Mouse (Mus musculus): ENCODE measurements at regions not wholly inside any gene's neighbourhood (a gene's known extent, or its start where the extent isn't known, plus 50 kb on each side); places are given as distances from the start of the nearest gene placed in this dataset.

GRCm38 (mm10) chr5:119944371-119944770, 111.9 kb downstream of the Tbx5 start:
- Histone ChIP-seq H3K4me1 (ENCODE audit: control insufficient read depth, insufficient read depth, low read length) (no peaks in the 10 kb centered on the region), H3K36me3 (ENCODE audit: control insufficient read depth, insufficient read depth, low read length) (no peaks in the 10 kb centered on the region), H3K27ac (ENCODE audit: insufficient read depth, low read depth, low read length) (no peak overlapping the region), H3K4me3 (ENCODE audit: insufficient read depth, low read depth, low read length) (no peak overlapping the region), H3K27me3 (replicated peaks; ENCODE audit: control insufficient read depth, insufficient read depth, low read length) (no peaks in the 10 kb centered on the region)
- no peak for DNase-seq
- TF ChIP-seq POLR2A (IDR thresholded peaks at IDR 0.05; ENCODE audit: low read depth, low read length), result no peak
- no peak for TF ChIP-seq CTCF (conservative IDR thresholded peaks at IDR 0.05; ENCODE audit: insufficient read depth, insufficient read length, low read depth, low read length)
- WGBS, result 53% methylated on average over 10 of the region's 10 CpGs

DNA sequence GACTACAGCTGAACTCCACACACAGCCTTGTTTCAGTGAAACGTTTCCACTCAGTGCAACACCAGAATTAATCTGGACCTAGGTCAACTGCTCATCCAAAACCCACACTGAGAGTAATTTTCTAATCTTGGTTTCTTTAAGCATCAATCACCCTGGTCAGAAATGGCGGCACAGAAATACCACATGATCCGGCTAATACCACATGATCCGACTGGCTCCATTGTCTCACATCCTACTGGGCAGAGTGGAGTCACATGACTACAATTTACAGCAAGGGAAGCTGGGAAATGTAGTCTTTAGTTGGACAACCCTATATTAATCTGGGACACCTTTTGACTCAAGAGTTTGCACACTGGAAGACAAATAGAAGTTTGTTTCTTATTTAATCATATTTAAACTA, 115.9 kb downstream of the Tbx5 start:
- WGBS, result 77% methylated on average over 4 of the region's 4 CpGs
- Histone ChIP-seq H3K4me3 (ENCODE audit: insufficient read depth, low read depth, low read length) (no peak overlapping the region), H3K36me3 (ENCODE audit: control insufficient read depth, insufficient read depth, low read length) (no peaks in the 10 kb centered on the region), H3K27me3 (replicated peaks; ENCODE audit: control insufficient read depth, insufficient read depth, low read length) (no peaks in the 10 kb centered on the region), H3K4me1 (ENCODE audit: control insufficient read depth, insufficient read depth, low read length) (no peaks in the 10 kb centered on the region), H3K27ac (ENCODE audit: insufficient read depth, low read depth, low read length) (no peak overlapping the region)
- no peak for TF ChIP-seq POLR2A (IDR thresholded peaks at IDR 0.05; ENCODE audit: low read depth, low read length)
- TF ChIP-seq CTCF (conservative IDR thresholded peaks at IDR 0.05; ENCODE audit: insufficient read depth, insufficient read length, low read depth, low read length), result no peak
- DNase-seq, result no peak

DNA sequence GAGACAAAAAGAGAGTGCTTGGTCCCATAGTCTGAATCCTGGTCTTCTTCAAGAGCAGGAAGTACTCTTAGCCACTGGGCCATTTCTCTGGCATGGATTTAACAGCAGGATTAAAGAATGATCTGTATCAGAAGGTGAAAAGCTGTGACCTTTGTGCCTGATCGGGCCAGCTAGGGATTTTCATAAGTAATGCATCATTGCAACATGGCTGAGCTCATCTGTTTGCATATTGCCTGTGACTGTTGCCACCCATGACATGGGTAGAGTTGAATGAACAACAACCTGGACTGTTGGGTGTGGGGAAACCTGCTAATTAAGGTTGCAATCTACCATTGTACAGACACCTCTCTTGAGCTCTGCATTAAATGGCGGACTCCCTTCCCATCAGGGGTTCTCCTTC, 119.6 kb downstream of the Tbx5 start:
- H3K4me1 ChIP-seq (ENCODE audit: control insufficient read depth, insufficient read depth, low read length), result no peaks in the 10 kb centered on the region
- WGBS, result 88% methylated on average over 2 of the region's 2 CpGs
- DNase-seq, result no peak
- H3K27ac ChIP-seq (ENCODE audit: insufficient read depth, low read depth, low read length), result no peak overlapping the region
- H3K4me3 ChIP-seq (ENCODE audit: insufficient read depth, low read depth, low read length), result no peak overlapping the region
- no peaks in the 10 kb centered on the region for H3K27me3 ChIP-seq (replicated peaks; ENCODE audit: control insufficient read depth, insufficient read depth, low read length)
- TF ChIP-seq POLR2A (IDR thresholded peaks at IDR 0.05; ENCODE audit: low read depth, low read length), result no peak
- no peak for TF ChIP-seq CTCF (conservative IDR thresholded peaks at IDR 0.05; ENCODE audit: insufficient read depth, insufficient read length, low read depth, low read length)
- no peaks in the 10 kb centered on the region for H3K36me3 ChIP-seq (ENCODE audit: control insufficient read depth, insufficient read depth, low read length)

GRCm38 (mm10) chr5:119953189-119953588, 120.7 kb downstream of the Tbx5 start:
- Histone ChIP-seq H3K27ac (ENCODE audit: insufficient read depth, low read depth, low read length) (no peak overlapping the region), H3K4me1 (ENCODE audit: control insufficient read depth, insufficient read depth, low read length) (no peaks in the 10 kb centered on the region), H3K4me3 (ENCODE audit: insufficient read depth, low read depth, low read length) (no peak overlapping the region), H3K27me3 (replicated peaks; ENCODE audit: control insufficient read depth, insufficient read depth, low read length) (no peaks in the 10 kb centered on the region), H3K36me3 (ENCODE audit: control insufficient read depth, insufficient read depth, low read length) (no peaks in the 10 kb centered on the region)
- DNase-seq, result no peak
- 75% methylated on average over 5 of the region's 5 CpGs for WGBS
- no peak for TF ChIP-seq CTCF (conservative IDR thresholded peaks at IDR 0.05; ENCODE audit: insufficient read depth, insufficient read length, low read depth, low read length)
- no peak for TF ChIP-seq POLR2A (IDR thresholded peaks at IDR 0.05; ENCODE audit: low read depth, low read length)

GRCm38 (mm10) chr5:119953811-119954566, 121.5 kb downstream of the Tbx5 start:
- no peak overlapping the region for H3K4me3 ChIP-seq (ENCODE audit: insufficient read depth, low read depth, low read length)
- no peak for DNase-seq
- TF ChIP-seq POLR2A (IDR thresholded peaks at IDR 0.05; ENCODE audit: low read depth, low read length), result no peak
- H3K27ac ChIP-seq (ENCODE audit: insufficient read depth, low read depth, low read length), result no peak overlapping the region
- H3K27me3 ChIP-seq (replicated peaks; ENCODE audit: control insufficient read depth, insufficient read depth, low read length), result no peaks in the 10 kb centered on the region
- no peaks in the 10 kb centered on the region for H3K4me1 ChIP-seq (ENCODE audit: control insufficient read depth, insufficient read depth, low read length)
- 33% methylated on average over 14 of the region's 14 CpGs for WGBS
- H3K36me3 ChIP-seq (ENCODE audit: control insufficient read depth, insufficient read depth, low read length), result no peaks in the 10 kb centered on the region

GRCm38 (mm10) chr5:119958942-119959341, 126.5 kb downstream of the Tbx5 start:
- Histone ChIP-seq H3K4me3 (ENCODE audit: insufficient read depth, low read depth, low read length) (no peak overlapping the region), H3K27me3 (replicated peaks; ENCODE audit: control insufficient read depth, insufficient read depth, low read length) (no peaks in the 10 kb centered on the region), H3K36me3 (ENCODE audit: control insufficient read depth, insufficient read depth, low read length) (no peaks in the 10 kb centered on the region), H3K27ac (ENCODE audit: insufficient read depth, low read depth, low read length) (no peak overlapping the region), H3K4me1 (ENCODE audit: control insufficient read depth, insufficient read depth, low read length) (no peaks in the 10 kb centered on the region)
- WGBS, result 12% methylated on average over 14 of the region's 14 CpGs
- TF ChIP-seq CTCF (conservative IDR thresholded peaks at IDR 0.05; ENCODE audit: insufficient read depth, insufficient read length, low read depth, low read length) (no peak), POLR2A (IDR thresholded peaks at IDR 0.05; ENCODE audit: low read depth, low read length) (no peak)
- no peak for DNase-seq

GRCm38 (mm10) chr5:119964751-119965150, 132.3 kb downstream of the Tbx5 start:
- DNase-seq, result no peak
- H3K27me3 ChIP-seq (replicated peaks; ENCODE audit: control insufficient read depth, insufficient read depth, low read length), result no peaks in the 10 kb centered on the region
- H3K27ac ChIP-seq (ENCODE audit: insufficient read depth, low read depth, low read length), result no peak overlapping the region
- H3K4me1 ChIP-seq (ENCODE audit: control insufficient read depth, insufficient read depth, low read length), result no peaks in the 10 kb centered on the region
- WGBS, result 56% methylated on average over 3 of the region's 3 CpGs
- no peaks in the 10 kb centered on the region for H3K36me3 ChIP-seq (ENCODE audit: control insufficient read depth, insufficient read depth, low read length)
- no peak overlapping the region for H3K4me3 ChIP-seq (ENCODE audit: insufficient read depth, low read depth, low read length)
- TF ChIP-seq POLR2A (IDR thresholded peaks at IDR 0.05; ENCODE audit: low read depth, low read length) (no peak), CTCF (conservative IDR thresholded peaks at IDR 0.05; ENCODE audit: insufficient read depth, insufficient read length, low read depth, low read length) (no peak)
